Mouse (Mus musculus) lung, embryonic 15.5 days (tissue): Measurements from ENCODE around the gene Zcchc7. TPM values are rescaled to one million over a fixed set of nuclear protein-coding genes. Genes with fewer than 3 reads are reported as not detected.

Source experiments
- ATAC-seq: fragments of 200-750 bp; cut with Nextera tagmentation; 2 replicates; pipeline ENCODE4 v1.8.0; 2017; ENCODE audit warnings: moderate number of reproducible peaks, borderline replicate concordance; ENCODE audit not compliant: low FRiP score, low TSS enrichment; ENCODE audit errors: extremely low read depth
- H3K27ac ChIP-seq: fragments of 300-500 bp; sonication (generic); 2 replicates; pipeline ENCODE4 v1.5.1; 2015; ENCODE audit warnings: moderate library complexity, mild to moderate bottlenecking, inconsistent platforms
- H3K27me3 ChIP-seq: fragments of 300-500 bp; sonication (generic); 2 replicates; pipeline ENCODE4 v1.6.1; 2015; ENCODE audit warnings: inconsistent platforms
- H3K36me3 ChIP-seq: fragments of 300-500 bp; sonication (generic); 2 replicates; pipeline ENCODE4 v1.6.1; 2015; ENCODE audit warnings: inconsistent platforms
- H3K4me1 ChIP-seq: fragments of 300-500 bp; sonication (generic); 2 replicates; pipeline ENCODE4 v1.6.1; 2015; ENCODE audit warnings: inconsistent platforms
- H3K4me2 ChIP-seq: fragments of 300-500 bp; sonication (generic); 2 replicates; pipeline ENCODE4 v1.6.1; 2015; ENCODE audit warnings: inconsistent platforms, mild to moderate bottlenecking, moderate library complexity
- H3K4me3 ChIP-seq: fragments of 300-500 bp; sonication (generic); 2 replicates; pipeline ENCODE4 v1.5.1; 2015; ENCODE audit warnings: mild to moderate bottlenecking, inconsistent platforms
- H3K9ac ChIP-seq: fragments of 300-500 bp; sonication (generic); 2 replicates; pipeline ENCODE4 v1.6.1; 2015; ENCODE audit warnings: inconsistent platforms
- H3K9me3 ChIP-seq: fragments of 300-500 bp; sonication (generic); 2 replicates; pipeline ENCODE4 v1.6.1; 2016; ENCODE audit warnings: inconsistent platforms
- WGBS: fragments of 180-500 bp; shearing (Covaris S2); methylation state at CpG from one replicate; pipeline ENCODE4 v1.1.7; 2015; 5-methylcytosine and 5-hydroxymethylcytosine counted together
- polyA plus RNA-seq: library from polyadenylated mRNA; unstranded; fragments of >200 nt; fragmentation: Nextera tagmentation; extraction: Ambion mirVana; gene quantifications from 2 replicates; pipeline ENCODE4 v1.2.1, GENCODE M21; 2015

Gene Zcchc7
- polyA plus RNA-seq = 29.5 and 31.5 TPM in 2 replicates

- 4% methylated on average over 15 of the region's 15 CpGs for WGBS
- Histone ChIP-seq H3K4me1 (peaks cover 11% of the 10 kb centered on the region; the same call in 1 of the 2 replicates), H3K9ac (peak within 1 kb of the TSS; percentile 96), H3K4me3 (peak within 1 kb of the TSS; percentile 97), H3K4me2 (peak within 1 kb of the TSS; percentile 68), H3K9me3 (no peaks in the 10 kb centered on the region), H3K36me3 (no peaks in the 10 kb centered on the region), H3K27ac (peak within 1 kb of the TSS; percentile 95), H3K27me3 (no peaks in the 10 kb centered on the region)
- ATAC-seq = peak; percentile 32
Observed at GRCm38 (mm10) chr4:44755553-44756133, at the start of gene Zcchc7. Gene Zcchc7 (plus strand): TSS chr4:44755877.

- Histone ChIP-seq H3K36me3 (no peaks in the 10 kb centered on the region), H3K4me1 (peaks cover 22% of the 10 kb centered on the region), H3K4me2 (no peak overlapping the region), H3K4me3 (no peak overlapping the region), H3K27ac (no peak overlapping the region), H3K9me3 (no peaks in the 10 kb centered on the region), H3K27me3 (peaks cover 99% of the 10 kb centered on the region), H3K9ac (no peak overlapping the region)
- ATAC-seq = no peak
- 6% methylated on average over 7 of the region's 7 CpGs for WGBS
Observed at GRCm38 (mm10) chr4:44705967-44706366, 49.7 kb upstream of the Zcchc7 start.

GRCm38 (mm10) chr4:44706865-44707264, 48.8 kb upstream of the Zcchc7 start:
- H3K27me3 ChIP-seq = peaks cover 99% of the 10 kb centered on the region
- WGBS = 35% methylated on average over 1 of the region's 1 CpGs

GRCm38 (mm10) chr4:44708311-44708710, 47.4 kb upstream of the Zcchc7 start:
- 44% methylated on average over 8 of the region's 8 CpGs for WGBS
- H3K9me3 ChIP-seq = no peaks in the 10 kb centered on the region
- no peak overlapping the region for H3K27ac ChIP-seq
- H3K36me3 ChIP-seq = no peaks in the 10 kb centered on the region
- ATAC-seq = no peak
- no peak overlapping the region for H3K4me2 ChIP-seq
- peaks cover 27% of the 10 kb centered on the region for H3K4me1 ChIP-seq
- H3K4me3 ChIP-seq = no peak overlapping the region
- no peak overlapping the region for H3K9ac ChIP-seq
- H3K27me3 ChIP-seq = peaks cover 99% of the 10 kb centered on the region

More at GRCm38 (mm10) chr4:44706865-44707264, 48.8 kb upstream of the Zcchc7 start:
- Histone ChIP-seq H3K9ac (no peak overlapping the region), H3K4me3 (no peak overlapping the region), H3K4me1 (peaks cover 23% of the 10 kb centered on the region), H3K27ac (no peak overlapping the region), H3K9me3 (no peaks in the 10 kb centered on the region), H3K36me3 (no peaks in the 10 kb centered on the region), H3K4me2 (no peak overlapping the region)
- no peak for ATAC-seq

- Histone ChIP-seq H3K36me3 (no peaks in the 10 kb centered on the region), H3K9me3 (no peaks in the 10 kb centered on the region), H3K4me2 (no peak overlapping the region), H3K27me3 (peaks cover 99% of the 10 kb centered on the region), H3K9ac (no peak overlapping the region), H3K4me1 (peaks cover 18% of the 10 kb centered on the region), H3K4me3 (no peak overlapping the region), H3K27ac (no peak overlapping the region)
- no peak for ATAC-seq
Observed at GRCm38 (mm10) chr4:44709091-44709695, 46.5 kb upstream of the Zcchc7 start.

GRCm38 (mm10) chr4:44709740-44710700, 45.7 kb upstream of the Zcchc7 start, which contains the start of gene Pax5:
Gene Pax5 (minus strand): TSS chr4:44710487.
- no peak within 1 kb of the TSS for H3K9ac ChIP-seq
- 30% methylated on average over 16 of the region's 16 CpGs for WGBS

GRCm38 (mm10) chr4:44710701-44711097, 45.0 kb upstream of the Zcchc7 start:
- H3K9me3 ChIP-seq = no peaks in the 10 kb centered on the region
- ATAC-seq = no peak
- no peaks in the 10 kb centered on the region for H3K36me3 ChIP-seq
- H3K4me3 ChIP-seq = no peak overlapping the region
- H3K27ac ChIP-seq = no peak overlapping the region
- H3K4me1 ChIP-seq = peaks cover 13% of the 10 kb centered on the region
- peaks cover 99% of the 10 kb centered on the region for H3K27me3 ChIP-seq
- WGBS = 2% methylated on average over 30 of the region's 30 CpGs
- no peak overlapping the region for H3K4me2 ChIP-seq
- no peak overlapping the region for H3K9ac ChIP-seq

More at GRCm38 (mm10) chr4:44709740-44710700, 45.7 kb upstream of the Zcchc7 start, which contains the start of gene Pax5:
- Histone ChIP-seq H3K36me3 (no peaks in the 10 kb centered on the region), H3K27me3 (peaks cover 99% of the 10 kb centered on the region), H3K27ac (no peak within 1 kb of the TSS), H3K4me1 (peaks cover 13% of the 10 kb centered on the region), H3K4me2 (no peak within 1 kb of the TSS), H3K9me3 (no peaks in the 10 kb centered on the region), H3K4me3 (no peak within 1 kb of the TSS)
- no peak for ATAC-seq

GRCm38 (mm10) chr4:44711136-44711900, 44.4 kb upstream of the Zcchc7 start:
- Histone ChIP-seq H3K27ac (no peak overlapping the region), H3K9ac (no peak overlapping the region), H3K4me2 (peak overlapping the region; percentile 40; the same call in 1 of the 2 replicates), H3K9me3 (no peaks in the 10 kb centered on the region), H3K4me1 (peaks cover 13% of the 10 kb centered on the region), H3K36me3 (no peaks in the 10 kb centered on the region), H3K27me3 (peaks cover 94% of the 10 kb centered on the region), H3K4me3 (peak overlapping the region; percentile 15; the same call in 1 of the 2 replicates)
- 2% methylated on average over 25 of the region's 25 CpGs for WGBS
- ATAC-seq = no peak

GRCm38 (mm10) chr4:44712051-44712700, 43.5 kb upstream of the Zcchc7 start:
- under 1% methylated on average over 25 of the region's 25 CpGs for WGBS
- Histone ChIP-seq H3K4me1 (peaks cover 13% of the 10 kb centered on the region), H3K27me3 (peaks cover 94% of the 10 kb centered on the region), H3K9me3 (no peaks in the 10 kb centered on the region), H3K36me3 (no peaks in the 10 kb centered on the region), H3K4me2 (peak overlapping the region; percentile 40), H3K27ac (no peak overlapping the region), H3K9ac (no peak overlapping the region), H3K4me3 (peak overlapping the region; percentile 15; the same call in 1 of the 2 replicates)
- ATAC-seq = no peak

GRCm38 (mm10) chr4:44712786-44713553, 42.7 kb upstream of the Zcchc7 start:
- no peak for ATAC-seq
- H3K4me2 ChIP-seq = peak overlapping the region; percentile 27

More at GRCm38 (mm10) chr4:44712786-44713553, 42.7 kb upstream of the Zcchc7 start:
- no peaks in the 10 kb centered on the region for H3K9me3 ChIP-seq
- H3K27me3 ChIP-seq = peaks cover 94% of the 10 kb centered on the region
- peaks cover 13% of the 10 kb centered on the region for H3K4me1 ChIP-seq
- 1% methylated on average over 50 of the region's 50 CpGs for WGBS
- no peak overlapping the region for H3K27ac ChIP-seq
- H3K36me3 ChIP-seq = no peaks in the 10 kb centered on the region
- no peak overlapping the region for H3K9ac ChIP-seq
- H3K4me3 ChIP-seq = peak overlapping the region; percentile 17
